Mouse (Mus musculus) small intestine, adult 2 months (tissue): Measurements from ENCODE around the gene Sct.

Experiments used
- CTCF ChIP-seq: fragments of 200-500 bp; IDR thresholded peaks from 2 replicates; pipeline ENCODE4 v1.5.1; 2012; ENCODE audit warnings: low read depth, mild to moderate bottlenecking, control low read depth, inconsistent platforms, low read length, moderate library complexity, mixed read lengths; ENCODE audit not compliant: insufficient replicate concordance, insufficient read length; ENCODE audit errors: extremely low read depth
- POLR2A ChIP-seq: fragments of 200-500 bp; IDR thresholded peaks from 2 replicates; pipeline ENCODE4 v1.6.1; 2012; ENCODE audit warnings: low read depth, mild to moderate bottlenecking, control low read depth, inconsistent platforms, low read length, moderate library complexity

GRCm38 (mm10) chr7:141263640-141264039, 15.3 kb downstream of the Sct start:
- TF ChIP-seq CTCF (no peak), POLR2A (no peak)
